Mouse (Mus musculus): ENCODE results near the gene Snrpd3.

Gene Snrpd3

GRCm38 (mm10) chr10:75534216-75534615, 16.9 kb downstream of the Snrpd3 start:
- DNase-seq (ENCODE audit: low read depth, low spot score), result no peak

DNA sequence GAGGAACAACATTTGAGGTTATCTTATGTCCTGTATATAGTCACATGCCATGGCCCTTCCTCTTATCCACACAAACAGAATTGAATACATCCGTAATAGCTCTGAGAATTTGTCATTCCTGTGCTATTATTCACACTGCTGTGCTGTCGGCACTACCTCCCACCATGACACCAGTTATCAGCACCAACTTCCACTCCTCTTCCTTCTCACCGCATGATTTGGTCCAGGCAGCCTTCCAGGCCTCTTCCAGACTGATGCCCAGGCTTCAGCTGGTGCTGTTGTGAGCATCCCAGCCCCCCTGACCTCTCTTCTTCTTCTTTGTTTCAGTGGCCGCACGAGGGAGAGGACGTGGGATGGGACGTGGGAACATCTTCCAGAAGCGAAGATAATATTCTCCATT, 17.6 kb downstream of the Snrpd3 start:
- DNase-seq (ENCODE audit: low read depth, low spot score), result no peak

DNA sequence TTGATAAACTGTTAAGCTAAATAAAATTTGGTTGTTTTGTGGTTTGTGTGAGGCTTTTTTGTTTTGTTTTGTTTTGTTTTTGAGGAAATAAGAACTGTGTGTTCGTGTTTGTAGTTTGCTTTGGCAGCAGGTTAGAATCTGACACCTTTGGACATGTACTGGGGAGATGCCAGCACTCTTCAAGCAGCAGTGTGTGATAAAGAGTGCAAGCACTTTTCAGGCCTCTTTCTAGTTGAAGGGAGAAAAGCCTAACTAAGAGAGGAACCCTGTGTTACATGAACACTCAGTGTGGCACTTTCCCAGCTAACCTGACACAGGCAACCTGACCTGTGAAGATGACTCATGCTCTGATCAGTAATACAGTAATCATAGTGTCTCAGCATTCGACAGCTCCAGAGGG, 18.1 kb downstream of the Snrpd3 start:
- no peak for DNase-seq (ENCODE audit: low read depth, low spot score)

DNA sequence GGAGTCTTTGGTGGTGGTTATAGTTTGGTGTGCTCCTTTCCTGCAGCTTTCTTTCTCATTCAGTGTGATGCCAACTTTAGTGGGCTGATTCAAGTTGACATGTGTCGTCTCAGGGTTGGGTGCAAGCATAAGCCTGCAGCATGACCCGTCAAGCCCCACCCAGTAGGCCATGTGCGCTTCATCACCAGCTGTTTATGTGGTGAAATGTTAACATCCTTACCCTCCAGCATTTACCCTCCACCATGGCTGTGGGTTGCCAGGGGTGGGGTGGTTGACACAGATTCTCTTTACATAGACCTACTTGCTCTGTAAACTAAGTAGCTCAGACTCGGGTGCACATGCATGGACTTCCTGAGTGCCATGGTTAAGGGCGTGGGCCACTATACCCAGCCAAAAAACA, 18.8 kb downstream of the Snrpd3 start:
- no peak for DNase-seq (ENCODE audit: low read depth, low spot score)

GRCm38 (mm10) chr10:75547901-75548300, 30.6 kb downstream of the Snrpd3 start:
- DNase-seq (ENCODE audit: low read depth, low spot score), result no peak

GRCm38 (mm10) chr10:75548486-75548885, 31.1 kb downstream of the Snrpd3 start:
- no peak for DNase-seq (ENCODE audit: low read depth, low spot score)

DNA sequence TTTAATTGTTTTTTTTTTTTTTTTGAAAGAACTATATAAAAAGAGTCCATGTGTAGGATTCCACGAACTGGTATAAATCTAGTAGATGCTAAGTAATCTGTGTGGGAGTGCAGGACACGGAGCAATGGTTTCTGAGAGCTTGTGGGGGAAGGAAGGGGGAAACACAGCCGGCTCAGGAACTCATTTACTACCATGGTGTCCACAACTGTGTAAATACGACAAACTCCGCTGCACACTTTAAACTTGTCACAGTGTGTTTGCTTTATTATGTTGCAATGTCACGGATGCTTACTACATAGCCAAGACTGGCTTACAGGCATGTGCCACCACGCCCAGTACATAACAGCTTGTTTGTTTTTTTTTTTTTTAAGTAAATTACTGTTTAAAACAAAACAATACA, 32.5 kb downstream of the Snrpd3 start:
- no peak for DNase-seq (ENCODE audit: low read depth, low spot score)

DNA sequence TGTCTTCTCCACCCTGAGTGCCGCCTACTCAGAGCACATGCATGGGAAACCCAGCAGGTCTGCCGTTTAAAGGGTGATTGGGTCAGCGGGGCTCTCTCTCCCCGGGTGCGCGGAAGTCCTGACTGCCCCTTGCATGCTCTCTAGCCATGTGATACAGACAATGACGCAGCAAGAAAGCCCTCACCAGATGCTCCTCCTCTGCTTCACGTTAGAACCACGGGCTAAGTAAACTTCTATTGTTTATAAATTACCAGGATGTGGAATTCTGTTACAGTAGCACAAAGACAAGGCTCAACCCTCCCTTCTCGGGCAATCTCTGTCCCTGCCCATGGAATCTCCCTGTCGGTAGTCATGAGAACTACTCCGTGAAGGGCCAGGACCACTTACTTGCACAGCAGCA, 33.8 kb downstream of the Snrpd3 start:
- DNase-seq (ENCODE audit: low read depth, low spot score), result no peak

- no peak for DNase-seq (ENCODE audit: low read depth, low spot score)
These were observed 34.8 kb downstream of the Snrpd3 start for GRCm38 (mm10) chr10:75552106-75552505.

DNA sequence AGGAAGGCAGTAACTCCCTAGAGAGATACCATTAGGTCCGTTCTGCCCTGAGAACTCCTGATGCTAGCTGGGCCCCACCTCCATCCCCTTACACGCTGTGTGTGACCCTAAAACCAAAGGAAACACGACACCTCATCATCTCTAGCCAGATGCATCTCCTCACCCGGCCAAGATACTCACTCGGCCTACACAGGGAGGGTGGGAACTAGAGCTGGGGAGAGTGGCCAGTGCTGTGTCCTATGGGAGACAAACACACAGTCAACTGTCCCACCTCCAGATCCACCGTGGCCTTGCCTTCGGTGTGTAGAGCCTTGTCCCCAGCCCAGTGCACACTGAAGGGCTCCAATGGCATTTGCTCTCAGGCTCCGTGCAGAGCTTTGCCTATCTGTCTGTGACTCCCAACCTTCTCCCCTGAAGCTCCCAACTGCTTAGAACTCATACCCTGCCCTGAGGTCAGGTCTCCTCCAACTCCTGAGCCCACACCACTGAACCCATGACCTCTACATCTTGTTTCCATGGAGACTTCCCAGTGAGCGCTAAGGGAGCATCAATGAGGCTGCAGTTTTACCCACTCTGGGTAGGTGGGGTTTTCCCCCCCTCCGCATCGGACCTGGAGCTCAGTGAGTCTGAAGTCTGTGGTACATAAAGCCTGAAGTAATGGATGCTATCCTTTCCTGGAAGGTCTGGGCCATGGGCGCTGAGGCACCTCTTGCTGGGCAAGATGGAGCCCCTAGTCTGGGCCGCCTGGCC, 35.5 kb downstream of the Snrpd3 start:
- DNase-seq (ENCODE audit: low read depth, low spot score), result no peak

GRCm38 (mm10) chr10:75554090-75554489, 36.7 kb downstream of the Snrpd3 start:
- no peak for DNase-seq (ENCODE audit: low read depth, low spot score)

GRCm38 (mm10) chr10:75555557-75555956, 38.2 kb downstream of the Snrpd3 start:
- no peak for DNase-seq (ENCODE audit: low read depth, low spot score)

- no peak for DNase-seq (ENCODE audit: low read depth, low spot score)
These were observed 38.7 kb downstream of the Snrpd3 start for GRCm38 (mm10) chr10:75556026-75556425.

DNA sequence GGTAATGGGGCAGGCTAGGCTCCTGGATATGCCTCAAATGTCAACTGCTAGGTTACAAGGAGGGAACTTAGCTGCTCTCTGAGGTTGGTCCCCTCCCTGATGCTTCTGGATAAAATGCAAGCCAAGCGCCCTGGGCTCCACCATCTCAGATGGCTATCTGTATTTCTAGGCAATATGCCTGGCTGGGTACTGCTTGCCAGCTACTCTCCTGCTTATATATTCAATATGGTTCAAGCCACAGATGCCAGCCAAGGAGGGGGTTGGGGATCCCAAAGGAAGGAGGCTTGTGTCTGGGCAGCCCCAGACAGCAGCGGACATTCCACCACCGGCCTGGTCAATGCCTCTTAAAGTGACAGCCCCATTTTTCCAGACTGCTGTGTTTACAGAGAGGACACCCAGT, 41.2 kb downstream of the Snrpd3 start:
- no peak for DNase-seq (ENCODE audit: low read depth, low spot score)

GRCm38 (mm10) chr10:75559041-75559675, 41.8 kb downstream of the Snrpd3 start:
- no peak for DNase-seq (ENCODE audit: low read depth, low spot score)

- no peak for DNase-seq (ENCODE audit: low read depth, low spot score)
These were observed 42.6 kb downstream of the Snrpd3 start, which contains the start of gene Lrrc75b for GRCm38 (mm10) chr10:75559676-75560548. Gene Lrrc75b (minus strand): TSS chr10:75560330.

DNA sequence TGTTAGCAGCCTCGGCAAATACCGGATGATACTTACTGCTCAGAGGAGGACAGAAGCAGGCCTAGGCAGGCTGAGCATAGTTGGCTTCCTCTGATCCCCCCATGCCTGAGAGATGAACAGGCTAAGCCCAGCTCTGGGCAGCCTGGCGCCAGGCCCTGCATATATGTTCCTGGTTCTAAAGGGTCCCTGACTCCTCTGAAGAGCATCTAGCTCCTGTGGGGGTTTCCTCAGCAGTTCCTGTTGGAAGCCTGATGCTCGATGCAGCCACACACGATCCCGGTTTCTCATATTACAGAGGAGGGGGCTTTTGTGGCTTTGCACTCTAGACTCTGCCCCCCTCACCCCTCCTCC, 43.2 kb downstream of the Snrpd3 start:
- DNase-seq (ENCODE audit: low read depth, low spot score), result no peak

- DNase-seq (ENCODE audit: low read depth, low spot score), result no peak
These were observed 43.8 kb downstream of the Snrpd3 start, which contains the start of gene Ggt1 for GRCm38 (mm10) chr10:75561071-75561654. Gene Ggt1 (plus strand): TSS chr10:75561604.

DNA sequence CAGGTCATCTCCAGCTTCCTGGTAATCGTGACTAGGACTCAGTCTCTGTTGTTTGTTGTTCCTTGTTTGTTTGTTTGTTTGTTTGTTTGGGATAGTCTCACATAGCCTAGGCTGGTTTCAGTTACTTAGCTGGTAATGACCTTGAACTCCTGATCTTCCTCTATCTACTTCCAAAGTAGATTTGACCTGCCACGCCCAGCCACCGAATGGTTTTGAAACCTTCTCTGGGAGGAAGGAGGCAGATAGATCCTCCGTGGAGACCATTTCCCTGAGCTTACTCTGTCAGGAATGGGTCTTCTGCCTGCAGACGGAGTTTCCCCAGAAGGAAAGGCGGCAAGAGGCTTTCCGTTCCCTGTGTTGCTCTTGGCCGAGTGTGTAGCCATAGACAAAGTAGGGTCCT, 45.2 kb downstream of the Snrpd3 start:
- no peak for DNase-seq (ENCODE audit: low read depth, low spot score)

GRCm38 (mm10) chr10:75564687-75565265, 47.4 kb downstream of the Snrpd3 start:
- no peak for DNase-seq (ENCODE audit: low read depth, low spot score)

DNA sequence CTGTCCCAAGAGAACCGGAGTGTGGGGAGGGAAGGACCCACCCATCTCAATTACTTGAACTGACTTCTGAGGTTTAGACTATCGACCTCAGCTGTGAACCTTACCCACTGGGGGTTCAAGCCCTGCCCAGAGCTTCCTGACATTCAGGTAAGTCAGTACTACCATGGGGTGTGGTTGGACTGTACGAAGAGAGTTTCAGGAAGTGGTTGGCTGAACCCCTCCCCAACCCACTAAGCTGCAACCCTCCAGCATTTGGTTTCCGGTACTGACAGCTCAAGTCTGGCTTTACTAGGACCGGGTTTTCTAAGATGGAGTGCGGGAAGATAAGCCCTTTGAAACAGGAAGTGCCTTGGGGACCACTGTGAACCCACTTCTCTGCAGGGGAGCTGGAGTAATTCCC, 48.1 kb downstream of the Snrpd3 start:
- no peak for DNase-seq (ENCODE audit: low read depth, low spot score)

- no peak for DNase-seq (ENCODE audit: low read depth, low spot score)
These were observed 48.6 kb downstream of the Snrpd3 start for GRCm38 (mm10) chr10:75565906-75566305.

All from retina, adult 2 months (tissue).